Mouse (Mus musculus) c-Kit-positive CD71-negative TER-119-negative erythroid progenitor cells, embryonic 14.5 days (primary cell): ENCODE data around the gene Eif2b4.
"Not testable (repeated sequence)": the region's sequence is repeated elsewhere in the genome, so short reads cannot be mapped to it uniquely, and the experiment has no call there.

ENCODE experiments used
- DNase-seq: peaks from one replicate; pipeline ENCODE4 v3.0.0-alpha.2; 2013; ENCODE audit warnings: low read depth

The Eif2b4 gene

DNA sequence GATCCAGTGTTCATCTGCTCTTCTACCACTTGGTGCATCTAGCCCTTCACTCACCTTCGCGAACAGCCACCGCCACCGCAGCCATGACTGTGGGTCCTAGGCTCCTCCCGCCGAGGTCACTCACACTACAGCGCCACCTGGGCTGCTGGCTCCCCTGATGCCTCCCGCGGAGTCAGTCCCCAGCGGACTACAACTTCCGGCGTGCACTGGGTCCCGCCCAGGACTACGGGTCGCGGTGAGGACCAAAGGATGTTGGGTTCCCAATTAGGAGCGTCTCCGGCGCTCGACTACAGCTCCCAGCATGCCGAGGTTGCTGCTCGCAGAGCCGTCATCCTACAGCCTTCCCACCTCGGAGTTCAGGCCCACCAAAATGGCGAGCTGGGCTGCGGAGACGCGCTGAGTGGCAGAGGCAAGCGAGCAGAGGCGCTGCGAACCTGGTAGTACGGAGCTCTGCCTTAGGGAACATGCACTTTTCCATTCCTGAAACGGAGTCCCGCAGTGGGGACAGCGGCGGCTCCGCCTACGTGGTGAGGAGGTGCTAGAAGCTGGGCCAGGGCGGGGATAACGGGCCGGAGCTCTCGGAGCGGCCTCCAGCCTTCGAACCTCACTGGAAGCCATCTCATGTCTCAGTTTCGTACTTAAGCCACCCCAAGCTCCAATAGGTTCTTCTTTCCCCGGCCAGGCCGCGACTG is at the start of gene Eif2b4, which contains the start of gene Snx17:
Gene Eif2b4 (minus strand): TSS at position 492 of the 692 bp plus-strand sequence.
Gene Snx17 (plus strand): TSS at position 289 of the 692 bp plus-strand sequence.
- DNase-seq, result peak; percentile 97

GRCm38 (mm10) chr5:31242191-31242590 is 49.0 kb upstream of the Eif2b4 start:
- DNase-seq, result no peak

DNA sequence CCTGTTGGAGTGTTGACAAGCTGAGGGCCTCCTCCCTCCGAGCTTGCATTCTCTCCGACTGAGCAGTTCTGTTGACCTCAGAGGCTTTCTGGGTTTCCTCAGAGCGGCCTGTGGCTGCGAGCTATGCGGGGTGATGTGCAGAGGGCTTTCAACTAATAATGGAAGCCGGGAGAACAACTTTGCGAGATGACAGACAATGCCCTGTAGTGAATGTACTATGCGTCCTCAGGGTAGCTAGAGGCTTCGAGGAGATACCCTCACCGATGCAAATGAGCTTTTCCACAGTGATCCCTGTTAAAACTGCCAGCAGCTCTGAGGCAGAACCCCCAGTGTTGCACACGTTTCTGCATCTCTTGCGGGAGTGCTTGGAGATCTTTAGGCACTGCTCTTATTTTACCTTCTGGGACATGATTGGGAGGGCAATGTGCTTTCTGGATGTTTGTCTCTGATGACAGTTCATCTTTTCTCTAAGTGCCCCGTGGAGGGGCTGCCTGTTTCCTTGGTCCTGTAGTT is 48.3 kb upstream of the Eif2b4 start:
- DNase-seq, result no peak

DNA sequence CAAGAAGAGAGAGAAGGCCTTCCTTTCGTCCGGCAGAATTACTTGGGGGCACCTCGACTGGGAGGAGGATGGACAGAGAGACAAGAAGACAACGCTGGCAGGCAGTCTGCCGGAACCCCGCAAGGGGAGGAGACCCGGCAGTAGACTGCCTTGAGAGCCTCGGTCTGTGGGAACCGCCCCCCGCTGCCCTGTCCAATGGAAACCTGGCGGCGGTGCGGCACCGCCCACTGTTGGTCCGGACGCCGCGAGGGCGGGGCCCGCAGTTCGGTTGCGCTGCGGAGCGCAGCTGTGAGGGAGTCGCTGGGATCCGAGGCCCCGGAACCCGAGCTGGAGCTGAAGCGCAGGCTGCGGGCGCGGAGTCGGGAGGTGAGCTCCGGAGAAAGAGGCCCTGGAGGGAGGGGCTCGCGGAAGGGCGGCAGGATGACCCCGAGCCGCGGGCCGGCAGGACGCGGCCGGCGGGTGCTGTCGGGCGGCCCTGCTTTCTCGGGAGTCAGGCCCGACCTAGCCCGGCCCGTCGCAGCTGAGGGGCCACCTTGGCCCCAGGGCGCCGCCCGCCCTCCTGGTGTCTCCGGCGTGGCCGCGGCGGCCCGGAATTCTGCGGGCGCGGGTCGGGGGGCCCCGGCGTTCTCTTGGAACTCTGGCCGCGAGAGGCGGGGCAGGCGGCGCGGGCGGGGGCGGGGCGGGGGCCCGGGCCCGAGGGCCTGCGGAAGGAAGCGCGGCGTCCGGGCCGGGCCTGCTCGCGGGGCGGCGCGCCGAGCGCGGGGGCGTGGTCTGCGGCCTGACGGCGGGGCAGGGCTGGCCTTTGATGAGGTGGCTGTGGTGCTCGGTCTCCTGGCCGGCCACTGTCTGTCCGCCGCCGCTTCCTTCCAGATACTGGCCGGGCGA is 47.6 kb upstream of the Eif2b4 start, which contains the start of the genes Nrbp1 and Gm9970:
Gene Nrbp1 (plus strand): TSS at position 228 of the 885 bp plus-strand sequence.
Gene Gm9970 (minus strand): TSS at position 596 of the 885 bp plus-strand sequence.
- peak; percentile 90 for DNase-seq

DNA sequence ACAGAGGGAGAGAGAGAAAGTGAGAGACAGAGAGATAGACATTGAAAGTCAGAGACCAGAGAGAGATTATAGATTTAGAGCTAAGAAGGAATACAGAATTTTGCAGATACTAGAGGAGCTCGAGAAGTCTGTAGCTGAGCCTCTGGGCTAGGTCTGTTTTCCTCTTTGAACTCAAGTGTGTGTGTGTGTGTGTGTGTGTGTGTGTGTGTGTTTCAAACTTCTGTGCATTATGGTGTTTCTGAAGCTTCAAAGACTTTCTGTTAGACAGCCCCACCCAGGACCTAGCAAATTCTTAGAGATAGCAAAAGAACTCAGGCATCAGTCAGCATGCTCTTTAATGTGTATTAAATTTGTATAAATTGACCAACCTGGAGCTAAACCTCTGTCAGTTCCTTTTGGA is 33.4 kb upstream of the Eif2b4 start:
- no peak for DNase-seq

- no peak for DNase-seq
Observed at GRCm38 (mm10) chr5:31222696-31223095, 29.5 kb upstream of the Eif2b4 start.

DNA sequence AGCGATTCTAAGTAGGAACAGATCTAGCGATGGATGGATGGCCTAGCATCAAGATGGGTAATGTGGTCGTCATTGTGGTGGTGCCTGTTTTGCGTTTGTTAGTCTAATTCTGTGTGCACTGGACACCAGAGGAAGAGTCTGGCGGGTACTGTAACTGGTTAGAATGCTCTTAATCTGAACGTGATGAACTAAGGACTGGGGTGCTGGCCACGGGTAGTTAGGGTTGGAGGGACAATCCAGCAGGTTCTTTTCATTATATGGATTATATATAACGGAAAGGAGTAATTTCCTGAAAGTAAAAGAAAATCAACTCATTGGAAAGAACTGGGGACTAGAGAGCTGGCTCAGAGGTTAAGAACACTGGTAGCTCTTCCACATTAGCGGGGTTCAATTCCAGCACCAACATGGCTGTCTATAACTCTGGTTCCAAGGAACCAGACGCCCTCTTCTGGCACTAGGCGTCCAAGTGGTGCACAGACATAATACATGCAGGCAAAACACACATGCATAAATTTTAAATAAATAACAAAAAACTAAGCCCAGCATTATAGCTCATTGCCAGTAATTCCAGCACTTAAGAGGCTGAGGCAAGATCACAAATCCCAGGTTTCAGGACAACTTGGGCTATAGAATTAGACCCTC is 28.2 kb upstream of the Eif2b4 start:
- DNase-seq, result peak; percentile 51

GRCm38 (mm10) chr5:31220448-31221303 is 27.4 kb upstream of the Eif2b4 start, which contains the start of gene Ppm1g:
Gene Ppm1g (minus strand): TSS chr5:31220687.
- peak; percentile 87 for DNase-seq

DNA sequence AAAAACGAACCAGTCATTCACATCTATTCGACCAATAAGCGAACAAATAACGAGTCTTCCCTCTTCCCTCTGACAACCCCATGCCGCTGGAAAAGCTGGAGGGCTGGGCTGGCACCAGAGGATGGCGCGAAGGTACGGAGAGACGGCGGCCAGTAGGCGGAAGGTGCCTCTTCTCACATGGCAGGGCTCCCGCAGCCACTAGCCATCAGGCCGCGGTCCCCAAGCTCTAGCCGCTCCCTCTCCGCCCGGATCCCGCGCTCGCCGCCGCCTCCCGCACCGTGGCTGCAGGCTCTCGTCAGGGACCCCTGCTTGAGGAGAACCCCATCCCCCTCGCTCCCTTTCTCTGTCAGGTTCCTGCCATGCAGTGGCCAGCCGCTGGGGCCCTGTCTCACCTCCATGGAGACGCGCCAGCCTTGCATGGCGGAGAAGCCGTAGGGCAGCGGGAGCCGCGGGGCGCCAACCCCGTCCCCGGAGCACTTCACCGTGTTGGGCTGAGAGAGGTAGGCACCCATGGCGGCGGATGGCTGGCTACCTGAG is 26.7 kb upstream of the Eif2b4 start:
- peak; percentile 30 for DNase-seq

DNA sequence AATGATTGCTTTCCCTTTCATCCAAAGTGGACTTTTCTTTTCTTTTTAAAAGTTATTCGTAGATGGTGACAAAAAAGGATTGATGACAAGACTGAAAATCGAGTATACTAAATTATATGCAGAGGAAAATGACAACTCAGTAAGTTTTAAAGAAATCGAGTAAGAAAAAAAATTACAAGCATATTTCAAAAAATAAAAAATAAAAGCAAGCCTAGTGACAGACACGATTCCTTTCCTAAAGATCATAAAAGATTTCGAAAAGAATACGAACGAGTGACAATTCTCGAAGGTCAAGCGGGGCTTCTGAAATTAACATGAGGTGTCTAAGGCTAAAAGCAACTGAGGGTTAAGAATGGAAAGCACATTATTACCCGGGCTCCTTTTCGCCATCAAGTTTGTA is 26.2 kb upstream of the Eif2b4 start:
- DNase-seq, result no peak

DNA sequence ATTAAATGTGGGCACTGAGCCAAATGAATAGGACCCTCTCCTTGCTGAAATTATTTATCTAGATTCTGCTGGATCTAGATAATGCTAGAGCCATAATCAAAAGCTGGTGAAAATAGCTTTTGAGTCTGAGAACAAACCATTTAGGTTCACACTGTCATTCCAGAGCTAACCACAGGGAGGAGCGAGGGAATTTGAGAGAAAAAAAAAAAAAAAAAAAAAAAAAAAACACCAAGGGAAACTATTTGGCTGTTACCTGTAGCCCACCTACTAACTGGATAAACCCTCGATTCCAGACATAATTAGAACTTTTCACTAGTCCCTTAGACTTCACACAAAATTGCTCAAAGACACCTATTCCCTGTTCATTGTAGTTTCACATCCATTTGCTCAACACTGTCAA is 25.8 kb upstream of the Eif2b4 start:
- DNase-seq, result peak; percentile 49

GRCm38 (mm10) chr5:31218294-31218693 is 25.1 kb upstream of the Eif2b4 start:
- no peak for DNase-seq

DNA sequence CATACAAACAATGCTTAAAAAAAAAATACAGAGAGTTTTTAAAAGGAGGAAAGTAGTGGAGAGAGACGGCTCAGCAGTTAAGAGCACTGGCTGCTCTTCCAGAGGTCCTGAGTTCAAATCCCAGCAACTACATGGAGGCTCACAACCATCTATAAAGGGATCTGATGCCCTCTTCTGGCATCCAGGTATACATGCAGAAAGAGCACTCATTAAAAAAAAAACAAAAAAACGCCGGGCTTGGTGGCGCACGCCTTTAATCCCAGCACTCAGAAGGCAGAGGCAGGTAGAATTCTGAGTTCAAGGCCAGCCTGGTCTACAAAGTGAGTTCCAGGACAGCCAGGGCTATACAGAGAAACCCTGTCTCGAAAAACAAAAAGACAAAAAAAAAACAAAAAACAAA is 23.3 kb upstream of the Eif2b4 start:
- DNase-seq, result not testable (repeated sequence)

- no peak for DNase-seq
Observed at GRCm38 (mm10) chr5:31204421-31204820, 11.2 kb upstream of the Eif2b4 start.

DNA sequence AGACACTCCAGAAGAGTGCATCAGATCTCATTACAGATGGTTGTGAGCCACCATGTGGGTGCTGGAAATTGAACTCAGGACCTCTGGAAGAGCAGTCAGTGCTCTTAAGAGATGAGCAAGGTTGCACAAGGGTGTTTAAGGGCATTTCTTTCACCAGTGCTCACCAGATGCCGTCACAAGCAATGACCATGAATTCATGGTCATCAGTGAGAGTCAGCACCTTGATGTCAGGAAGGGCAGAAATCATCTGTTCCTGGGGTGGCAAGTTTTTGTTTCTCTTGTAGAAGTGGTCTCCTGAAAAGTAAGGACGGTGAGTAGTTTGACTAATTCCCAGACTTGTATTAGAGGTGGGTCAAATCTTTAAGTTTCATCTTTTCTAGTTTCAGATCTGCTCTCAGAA is 10.6 kb upstream of the Eif2b4 start:
- no peak for DNase-seq

DNA sequence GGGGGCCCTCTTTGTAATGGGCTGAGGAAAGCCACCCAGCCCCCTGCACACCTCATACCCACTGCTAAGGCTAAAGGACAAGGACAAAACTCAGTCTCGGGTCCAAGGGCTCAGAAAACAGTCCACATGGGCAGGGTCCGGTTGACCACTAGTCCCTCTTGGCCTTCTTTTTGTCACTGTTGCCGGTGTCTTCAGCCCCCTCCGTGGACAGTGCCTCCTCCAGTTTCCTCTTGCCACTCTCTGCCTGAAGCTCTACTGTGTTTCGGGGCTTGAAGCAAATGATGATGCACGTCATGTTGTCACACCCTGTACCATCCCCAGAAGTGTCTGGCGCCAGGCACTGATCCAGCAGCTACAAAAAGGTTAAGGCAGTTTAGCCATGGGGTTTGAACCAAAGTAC is 9.7 kb upstream of the Eif2b4 start:
- no peak for DNase-seq

- peak; percentile 94 for DNase-seq
Observed at GRCm38 (mm10) chr5:31201742-31202590, 8.7 kb upstream of the Eif2b4 start, which contains the start of gene Zfp513. Gene Zfp513 (minus strand): TSS chr5:31202303.

- no peak for DNase-seq
Observed at GRCm38 (mm10) chr5:31201042-31201741, 8.0 kb upstream of the Eif2b4 start.

- DNase-seq, result no peak
Observed at GRCm38 (mm10) chr5:31200327-31200768, 7.1 kb upstream of the Eif2b4 start.
